Mouse (Mus musculus) erythroblast, embryonic 14.5 days (primary cell): ENCODE data around the gene Zfp869. TPM values are rescaled to one million over a fixed set of nuclear protein-coding genes. Genes with fewer than 3 reads are reported as not detected.
"Not testable (repeated sequence)": the region's sequence is repeated elsewhere in the genome, so short reads cannot be mapped to it uniquely, and the experiment has no call there.

ENCODE experiments used
- H3K27me3 ChIP-seq: 2 replicates; pipeline ENCODE4 v1.6.1; 2012; ENCODE audit warnings: inconsistent platforms; ENCODE audit not compliant: control insufficient read depth
- H3K36me3 ChIP-seq: 2 replicates; pipeline ENCODE4 v1.6.1; 2012; ENCODE audit warnings: mild to moderate bottlenecking, inconsistent platforms; ENCODE audit not compliant: control insufficient read depth
- H3K4me1 ChIP-seq: 2 replicates; pipeline ENCODE4 v1.6.1; 2012; ENCODE audit warnings: inconsistent platforms; ENCODE audit not compliant: control insufficient read depth
- H3K4me3 ChIP-seq: replicated peaks from 2 replicates; pipeline ENCODE3; 2012; ENCODE audit warnings: moderate library complexity, mild to moderate bottlenecking, inconsistent platforms
- H3K9me3 ChIP-seq: 2 replicates; pipeline ENCODE4 v1.6.1; 2012; ENCODE audit warnings: low read length, inconsistent platforms, mixed read lengths; ENCODE audit not compliant: control insufficient read depth
- GATA1 ChIP-seq: IDR thresholded peaks from 2 replicates; pipeline ENCODE4 v1.6.1; 2012; ENCODE audit warnings: low read length, inconsistent platforms, mixed read lengths
- TAL1 ChIP-seq: IDR thresholded peaks from 3 replicates; pipeline ENCODE4 v1.6.1; 2012; ENCODE audit warnings: low read length, inconsistent platforms, mixed read lengths
- polyA plus RNA-seq: library from polyadenylated mRNA; stranded (reverse); fragments of >175 nt; gene quantifications from 2 replicates; pipeline ENCODE4 v1.2.3, GENCODE M21; 2012

Gene Zfp869
- 0.08 and 0.14 TPM in 2 replicates for polyA plus RNA-seq

GRCm38 (mm10) chr8:69710624-69711023, at the start of gene Zfp869:
Gene Zfp869 (minus strand): TSS chr8:69710724.
- Histone ChIP-seq H3K9me3 (peaks cover 20% of the 10 kb centered on the region), H3K36me3 (peaks cover 77% of the 10 kb centered on the region), H3K4me1 (peaks cover 15% of the 10 kb centered on the region)
- not testable (repeated sequence) for H3K27me3 ChIP-seq, H3K4me3 ChIP-seq

DNA sequence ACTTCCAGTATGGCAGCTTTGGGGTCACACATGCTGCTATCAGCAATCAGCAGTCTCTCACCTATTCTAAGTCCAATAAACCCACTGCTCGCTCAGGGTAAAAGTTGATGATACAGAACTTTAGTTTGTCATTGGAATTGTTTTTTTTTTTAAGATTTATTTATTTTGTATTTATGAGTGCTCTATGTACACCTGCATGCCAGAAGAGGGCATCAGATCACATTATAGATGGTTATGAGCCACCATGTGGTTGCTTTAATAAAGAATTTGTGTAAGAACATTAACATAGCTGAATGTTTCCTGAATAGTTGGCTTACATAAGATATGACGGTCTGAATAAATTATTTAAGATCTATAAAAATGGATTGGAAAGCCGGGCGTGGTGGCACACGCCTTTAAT, 47.8 kb upstream of the Zfp869 start:
- TF ChIP-seq GATA1 (no peak), TAL1 (no peak)
- H3K9me3 ChIP-seq = no peaks in the 10 kb centered on the region
- H3K4me1 ChIP-seq = peaks cover 7% of the 10 kb centered on the region
- H3K4me3 ChIP-seq = no peak overlapping the region
- H3K36me3 ChIP-seq = peaks cover 56% of the 10 kb centered on the region
- H3K27me3 ChIP-seq = no peaks in the 10 kb centered on the region

- Histone ChIP-seq H3K4me3 (no peak overlapping the region), H3K27me3 (no peaks in the 10 kb centered on the region), H3K4me1 (peaks cover 53% of the 10 kb centered on the region), H3K9me3 (no peaks in the 10 kb centered on the region), H3K36me3 (peaks cover 12% of the 10 kb centered on the region)
- TF ChIP-seq GATA1 (no peak), TAL1 (no peak)
Observed at GRCm38 (mm10) chr8:69752437-69752836, 41.9 kb upstream of the Zfp869 start.

GRCm38 (mm10) chr8:69749544-69750454, 39.3 kb upstream of the Zfp869 start, which contains the start of gene Zfp963:
Gene Zfp963 (minus strand): TSS chr8:69749970.
- H3K36me3 ChIP-seq = peaks cover 8% of the 10 kb centered on the region
- peaks cover 56% of the 10 kb centered on the region for H3K4me1 ChIP-seq
- H3K27me3 ChIP-seq = no peaks in the 10 kb centered on the region
- H3K4me3 ChIP-seq = peak within 1 kb of the TSS; percentile 80
- H3K9me3 ChIP-seq = no peaks in the 10 kb centered on the region
- no peak for TF ChIP-seq TAL1
- no peak for TF ChIP-seq GATA1

DNA sequence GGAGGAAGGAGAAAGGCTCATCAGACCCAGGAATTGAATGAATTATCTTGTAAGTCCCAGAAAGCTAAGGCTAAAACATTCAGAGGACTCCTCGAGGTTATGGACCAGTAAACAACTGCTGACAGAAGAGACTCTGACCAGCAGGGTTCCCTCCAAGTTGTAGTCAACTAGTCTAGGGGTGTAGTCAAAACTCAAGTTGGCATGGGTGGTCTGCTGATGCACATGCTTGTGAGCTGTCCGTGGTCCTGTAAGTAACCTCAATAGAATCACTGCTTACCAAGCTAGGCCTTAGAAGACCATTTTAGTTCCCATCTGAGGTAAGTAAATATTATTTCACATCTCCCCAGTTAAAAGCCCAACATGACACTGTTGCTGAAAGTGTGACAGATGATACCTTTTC, 30.7 kb upstream of the Zfp869 start:
- H3K36me3 ChIP-seq = peaks cover 20% of the 10 kb centered on the region
- no peaks in the 10 kb centered on the region for H3K9me3 ChIP-seq
- TF ChIP-seq GATA1 (no peak), TAL1 (no peak)
- no peaks in the 10 kb centered on the region for H3K4me1 ChIP-seq
- H3K27me3 ChIP-seq = no peaks in the 10 kb centered on the region
- H3K4me3 ChIP-seq = no peak overlapping the region

DNA sequence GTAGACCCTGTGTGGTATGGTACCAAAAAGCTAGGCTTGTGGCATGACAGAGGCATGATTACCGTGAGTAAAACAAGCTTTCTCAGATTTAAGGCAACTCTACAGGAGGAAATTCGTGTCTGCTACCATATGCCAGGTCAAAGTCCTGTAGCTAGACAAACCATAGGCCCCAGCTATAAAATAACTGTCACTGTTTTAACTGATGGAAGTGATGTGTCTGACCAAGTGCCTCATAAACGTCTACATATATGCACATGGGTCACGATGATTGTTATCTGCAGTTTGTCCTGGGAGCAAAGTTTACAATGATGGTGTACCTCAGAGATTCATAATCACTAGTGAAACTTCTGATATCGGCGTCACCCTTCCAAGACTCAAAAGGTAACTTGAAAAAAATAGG, 30.2 kb upstream of the Zfp869 start:
- Histone ChIP-seq H3K4me1 (peaks cover under 1% of the 10 kb centered on the region; the same call in 1 of the 2 replicates), H3K36me3 (peaks cover 20% of the 10 kb centered on the region), H3K27me3 (no peaks in the 10 kb centered on the region), H3K4me3 (no peak overlapping the region), H3K9me3 (no peaks in the 10 kb centered on the region)
- no peak for TF ChIP-seq TAL1
- no peak for TF ChIP-seq GATA1

DNA sequence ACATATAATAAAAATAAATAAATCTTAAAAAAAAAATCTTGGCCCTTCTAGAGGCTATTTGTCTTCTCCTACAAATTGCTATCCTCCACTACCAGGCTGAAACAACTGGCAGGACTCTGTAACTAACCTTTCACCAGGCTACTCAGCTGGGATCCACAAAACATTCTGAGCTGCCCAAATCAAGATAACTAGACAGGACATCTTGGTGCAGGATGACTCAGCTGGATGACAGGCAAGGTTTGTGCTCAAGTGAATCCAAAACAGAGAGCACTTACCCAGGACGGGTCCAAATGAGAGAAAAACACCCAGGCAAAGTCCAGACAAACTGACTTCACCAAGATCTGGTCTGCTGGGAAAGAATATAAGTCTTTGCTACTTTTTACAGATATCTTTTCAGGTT, 25.0 kb upstream of the Zfp869 start:
- Histone ChIP-seq H3K4me3 (no peak overlapping the region), H3K36me3 (no peaks in the 10 kb centered on the region), H3K27me3 (no peaks in the 10 kb centered on the region), H3K4me1 (peaks cover 3% of the 10 kb centered on the region; the same call in 1 of the 2 replicates), H3K9me3 (no peaks in the 10 kb centered on the region)
- no peak for TF ChIP-seq TAL1
- TF ChIP-seq GATA1 = no peak

- no peaks in the 10 kb centered on the region for H3K27me3 ChIP-seq
- no peaks in the 10 kb centered on the region for H3K9me3 ChIP-seq
- TF ChIP-seq GATA1 (no peak), TAL1 (no peak)
- H3K36me3 ChIP-seq = peaks cover 20% of the 10 kb centered on the region
- H3K4me3 ChIP-seq = peak overlapping the region; percentile 90
- peaks cover 23% of the 10 kb centered on the region for H3K4me1 ChIP-seq
Observed at GRCm38 (mm10) chr8:69717232-69717580, 6.7 kb upstream of the Zfp869 start.

- Histone ChIP-seq H3K27me3 (no peaks in the 10 kb centered on the region), H3K4me1 (peaks cover 23% of the 10 kb centered on the region), H3K4me3 (peak overlapping the region; percentile 90), H3K36me3 (peaks cover 22% of the 10 kb centered on the region), H3K9me3 (no peaks in the 10 kb centered on the region)
- TF ChIP-seq GATA1 (peak; percentile 33; the same call in 1 of the 2 replicates), TAL1 (no peak)
Observed at GRCm38 (mm10) chr8:69716403-69717231, 6.1 kb upstream of the Zfp869 start.
